Mouse (Mus musculus): ENCODE measurements at regions not wholly inside any gene's neighbourhood (a gene's known extent, or its start where the extent isn't known, plus 50 kb on each side); places are given as distances from the start of the nearest gene placed in this dataset.

GRCm38 (mm10) chr13:57099601-57100000 is 203.8 kb upstream of the Trpc7 start:
- no peaks in the 10 kb centered on the region for H3K27me3 ChIP-seq (replicated peaks)
- no peak overlapping the region for H3K4me2 ChIP-seq (ENCODE audit: insufficient read depth, low read depth, poor library complexity, severe bottlenecking)
- no peaks in the 10 kb centered on the region for H3K79me2 ChIP-seq (replicated peaks; ENCODE audit: control insufficient read depth, extremely low read depth, insufficient read depth, poor library complexity, severe bottlenecking)
- dilution Hi-C loops (cut with MboI; ENCODE audit: extremely low pct_ligation_motif_present, extremely low pct_unique_long_range_greater_than_20kb, low sequenced_read_pairs) (no loop called here), in situ Hi-C loops (cut with MboI; ENCODE audit: low pct_ligation_motif_present, low pct_unique_long_range_greater_than_20kb, low sequenced_read_pairs) (no loop called here)
- no peaks in the 10 kb centered on the region for H3K4me1 ChIP-seq (ENCODE audit: control insufficient read depth in 1 of 2, insufficient read depth in 2 of 2)
- H3K36me3 ChIP-seq (replicated peaks in 1 of 2; ENCODE audit: control insufficient read depth in 1 of 2, insufficient read depth in 1 of 2, low read length in 1 of 2), result no peaks in the 10 kb centered on the region
- no peak overlapping the region for H3K9ac ChIP-seq (ENCODE audit: insufficient read depth, low read depth)
- TF ChIP-seq TCF12 (IDR thresholded peaks at IDR 0.05; ENCODE audit: low read depth, low read length), result no peak
- TF ChIP-seq TBP (conservative IDR thresholded peaks at IDR 0.05; ENCODE audit: low read depth, low read length), result no peak
- no peak for TF ChIP-seq PAX5 (IDR thresholded peaks at IDR 0.05; ENCODE audit: low read length)
- no peak for TF ChIP-seq EP300 (IDR thresholded peaks at IDR 0.05; ENCODE audit: low read length)
- no peak overlapping the region for H3K4me3 ChIP-seq (replicated peaks in 1 of 3; ENCODE audit: low read depth in 2 of 3, low read length in 2 of 3, poor library complexity in 1 of 3)
- no peak overlapping the region for H3K27ac ChIP-seq (ENCODE audit: insufficient read depth, low read depth)
- DNase-seq (ENCODE audit: extremely low read depth), result no peak
- peaks cover 73% of the 10 kb centered on the region for H3K9me3 ChIP-seq (replicated peaks; ENCODE audit: low read length)

DNA sequence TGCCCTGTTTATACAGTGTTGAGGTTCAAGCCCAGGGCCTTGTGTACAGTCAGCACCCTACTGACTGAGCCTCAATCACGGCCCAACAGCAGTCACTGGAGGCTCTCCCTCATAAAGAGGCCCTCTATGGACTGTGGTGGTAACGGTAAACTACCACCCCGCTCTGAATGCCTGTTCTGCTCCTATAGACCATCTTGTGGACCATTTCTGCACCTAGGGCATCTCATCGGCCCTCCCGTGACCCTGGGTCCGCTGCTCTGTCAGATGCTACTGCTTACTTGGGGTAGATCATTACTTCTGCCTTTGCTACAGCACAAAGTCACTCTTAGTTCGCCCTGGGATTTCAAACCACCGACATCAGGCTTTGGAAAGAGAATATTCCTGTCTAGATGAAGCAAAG is 196.1 kb upstream of the Trpc7 start:
- no peaks in the 10 kb centered on the region for H3K79me2 ChIP-seq (replicated peaks; ENCODE audit: control insufficient read depth, extremely low read depth, insufficient read depth, poor library complexity, severe bottlenecking)
- in situ Hi-C loops (cut with MboI; ENCODE audit: low pct_ligation_motif_present, low pct_unique_long_range_greater_than_20kb, low sequenced_read_pairs) (no loop called here), dilution Hi-C loops (cut with MboI; ENCODE audit: extremely low pct_ligation_motif_present, extremely low pct_unique_long_range_greater_than_20kb, low sequenced_read_pairs) (no loop called here)
- no peak overlapping the region for H3K9ac ChIP-seq (ENCODE audit: insufficient read depth, low read depth)
- H3K9me3 ChIP-seq (replicated peaks; ENCODE audit: low read length), result peaks cover 79% of the 10 kb centered on the region
- H3K27me3 ChIP-seq (replicated peaks), result no peaks in the 10 kb centered on the region
- TF ChIP-seq SIN3A (IDR thresholded peaks at IDR 0.05; ENCODE audit: low read length) (no peak), MXI1 (IDR thresholded peaks at IDR 0.05; ENCODE audit: low read depth, low read length) (no peak), ZC3H11A (IDR thresholded peaks at IDR 0.05; ENCODE audit: low read depth, low read length) (no peak), CHD2 (IDR thresholded peaks at IDR 0.05; ENCODE audit: low read length) (no peak), MAFK (IDR thresholded peaks at IDR 0.05; ENCODE audit: insufficient replicate concordance, low read length) (no peak), NRF1 (IDR thresholded peaks at IDR 0.05; ENCODE audit: low read depth, low read length) (no peak), E2F4 (IDR thresholded peaks at IDR 0.05; ENCODE audit: insufficient replicate concordance, low read depth, low read length) (no peak), USF1 (IDR thresholded peaks at IDR 0.05; ENCODE audit: low read depth, low read length) (no peak), ZKSCAN1 (IDR thresholded peaks at IDR 0.05; ENCODE audit: borderline replicate concordance, low read depth, low read length) (no peak), POLR2A (IDR thresholded peaks at IDR 0.05; ENCODE audit: low read depth, low read length) (no peak), MAZ (IDR thresholded peaks at IDR 0.05; ENCODE audit: low read depth, low read length) (no peak), USF2 (conservative IDR thresholded peaks at IDR 0.05; ENCODE audit: low read depth, low read length) (no peak), CHD1 (IDR thresholded peaks at IDR 0.05; ENCODE audit: low read depth, low read length) (no peak), UBTF (IDR thresholded peaks at IDR 0.05; ENCODE audit: low read depth, low read length) (no peak), RCOR1 (conservative IDR thresholded peaks at IDR 0.05; ENCODE audit: low read depth, low read length) (no peak), TBP (conservative IDR thresholded peaks at IDR 0.05; ENCODE audit: low read depth, low read length) (no peak), GABPA (IDR thresholded peaks at IDR 0.05; ENCODE audit: insufficient replicate concordance, low read depth, low read length) (no peak), ETS1 (conservative IDR thresholded peaks at IDR 0.05; ENCODE audit: low read depth, low read length) (no peak), ELF1 (IDR thresholded peaks at IDR 0.05; ENCODE audit: low read depth, low read length) (no peak), BHLHE40 (IDR thresholded peaks at IDR 0.05; ENCODE audit: low read depth, low read length) (no peak)
- no peak overlapping the region for H3K27ac ChIP-seq (ENCODE audit: insufficient read depth, low read depth)
- H3K36me3 ChIP-seq (replicated peaks in 1 of 2; ENCODE audit: control insufficient read depth in 1 of 2, insufficient read depth in 1 of 2, low read length in 1 of 2), result no peaks in the 10 kb centered on the region
- H3K4me3 ChIP-seq (replicated peaks in 1 of 3; ENCODE audit: low read depth in 2 of 3, low read length in 2 of 3, poor library complexity in 1 of 3), result no peak overlapping the region
- H3K4me2 ChIP-seq (ENCODE audit: insufficient read depth, low read depth, poor library complexity, severe bottlenecking), result no peak overlapping the region
- no peaks in the 10 kb centered on the region for H3K4me1 ChIP-seq (ENCODE audit: control insufficient read depth in 1 of 2, insufficient read depth in 2 of 2)
- DNase-seq (ENCODE audit: extremely low read depth), result no peak

Measured in CH12.LX (cell line).